Mouse (Mus musculus) megakaryocyte, embryonic 14.5 days (primary cell): ENCODE measurements around the gene Rcan2. TPM values are rescaled to one million over a fixed set of nuclear protein-coding genes. Genes with fewer than 3 reads are reported as not detected.

Source experiments
- H3K27me3 ChIP-seq: replicated peaks from 2 replicates; pipeline ENCODE3; 2012; ENCODE audit warnings: inconsistent platforms
- H3K36me3 ChIP-seq: replicated peaks from 2 replicates; pipeline ENCODE3; 2012; ENCODE audit warnings: low read length, inconsistent platforms, mixed read lengths
- H3K4me1 ChIP-seq: 2 replicates; pipeline ENCODE4 v1.6.1; 2012; ENCODE audit warnings: inconsistent platforms
- H3K4me3 ChIP-seq: replicated peaks from 2 replicates; pipeline ENCODE3; 2012; ENCODE audit warnings: moderate library complexity, mild to moderate bottlenecking, inconsistent platforms
- H3K9me3 ChIP-seq: 2 replicates; pipeline ENCODE4 v1.6.1; 2012; ENCODE audit warnings: inconsistent platforms
- FLI1 ChIP-seq: IDR thresholded peaks from 2 replicates; pipeline ENCODE4 v1.6.1; 2012; ENCODE audit warnings: low read length, inconsistent platforms, mixed read lengths
- GATA1 ChIP-seq: IDR thresholded peaks from 3 replicates; pipeline ENCODE4 v1.6.1; 2012; ENCODE audit warnings: mixed read lengths, low read length, inconsistent platforms, borderline replicate concordance
- polyA plus RNA-seq: library from polyadenylated mRNA; stranded (reverse); fragments of >175 nt; gene quantifications from 2 replicates; pipeline ENCODE4 v1.2.3, GENCODE M21; 2012; ENCODE audit warnings: low replicate concordance; ENCODE audit not compliant: insufficient read depth

Rcan2 gene
- polyA plus RNA-seq, result 0.10 TPM in 1 of 2 replicates, not detected in the other

DNA sequence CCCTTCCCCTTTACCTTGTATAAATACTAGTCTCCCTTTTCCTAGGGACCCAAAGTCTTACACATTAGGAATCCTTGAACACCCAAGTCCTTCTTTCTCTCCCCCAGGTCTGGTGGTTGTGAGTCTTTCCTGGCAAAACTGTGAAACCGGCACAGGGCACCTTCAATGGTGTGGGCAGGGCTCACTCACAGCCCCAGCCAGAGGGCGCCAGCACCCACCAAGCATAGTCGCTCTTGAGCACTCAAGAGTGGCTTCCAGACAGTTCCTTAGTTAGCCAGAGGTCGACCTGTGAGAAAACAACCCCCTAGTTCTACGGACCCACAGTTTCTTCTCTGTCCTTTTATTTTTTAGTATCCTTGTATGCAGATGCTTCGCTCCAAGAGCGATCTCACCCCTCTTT, at the start of gene Rcan2:
Gene Rcan2, plus strand, starts transcription at position 275 of the 400 bp plus-strand sequence.
- Histone ChIP-seq H3K4me1 (peaks cover 9% of the 10 kb centered on the region), H3K27me3 (peaks cover 33% of the 10 kb centered on the region), H3K36me3 (no peaks in the 10 kb centered on the region), H3K4me3 (peak within 1 kb of the TSS; percentile 89), H3K9me3 (no peaks in the 10 kb centered on the region)
- TF ChIP-seq FLI1 (no peak), GATA1 (no peak)

DNA sequence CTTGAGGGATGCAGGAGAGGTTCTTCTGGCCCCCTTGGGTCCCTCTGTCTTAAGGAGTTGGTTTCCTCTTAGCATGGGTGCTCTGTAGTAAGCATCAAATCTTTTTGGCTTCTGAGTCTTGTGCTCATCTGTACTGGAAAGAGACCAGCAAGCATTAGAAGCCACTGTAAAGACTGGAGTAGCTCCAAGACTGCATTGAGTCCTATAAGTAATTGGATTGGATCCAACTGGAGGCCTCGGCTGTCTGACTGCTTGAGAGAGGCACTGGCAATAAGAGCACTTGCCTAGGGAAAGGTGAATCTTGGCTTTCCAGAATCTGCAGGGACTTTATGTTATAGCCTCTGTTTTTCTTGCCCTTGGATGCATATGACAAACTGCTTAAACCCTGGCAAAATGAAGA, 48.3 kb upstream of the Rcan2 start:
- Histone ChIP-seq H3K4me1 (no peaks in the 10 kb centered on the region), H3K27me3 (no peaks in the 10 kb centered on the region), H3K4me3 (no peak overlapping the region), H3K36me3 (no peaks in the 10 kb centered on the region), H3K9me3 (peaks cover 12% of the 10 kb centered on the region)
- no peak for TF ChIP-seq FLI1
- TF ChIP-seq GATA1, result no peak

DNA sequence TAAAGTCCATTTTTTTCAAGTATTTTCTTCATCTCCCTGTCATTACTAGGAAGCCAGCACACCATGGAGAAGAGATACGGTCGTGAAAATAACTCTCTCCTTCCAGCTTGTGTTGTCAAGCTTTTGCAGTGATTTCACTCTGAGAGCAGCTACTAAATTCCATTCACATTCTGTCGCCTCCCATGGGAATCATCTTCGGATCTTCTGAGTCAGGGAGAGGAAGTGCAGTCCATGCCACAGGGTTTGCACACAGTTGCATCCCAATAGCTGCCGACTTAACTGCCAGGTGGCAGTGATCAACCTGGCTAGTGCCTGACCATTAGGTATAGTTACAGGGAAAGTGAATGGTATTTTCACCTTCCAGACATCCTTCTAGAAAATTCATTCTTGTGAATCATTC, 46.5 kb upstream of the Rcan2 start:
- H3K36me3 ChIP-seq, result no peaks in the 10 kb centered on the region
- peaks cover 12% of the 10 kb centered on the region for H3K9me3 ChIP-seq
- H3K27me3 ChIP-seq, result no peaks in the 10 kb centered on the region
- H3K4me3 ChIP-seq, result no peak overlapping the region
- no peak for TF ChIP-seq GATA1
- no peak for TF ChIP-seq FLI1
- no peaks in the 10 kb centered on the region for H3K4me1 ChIP-seq

DNA sequence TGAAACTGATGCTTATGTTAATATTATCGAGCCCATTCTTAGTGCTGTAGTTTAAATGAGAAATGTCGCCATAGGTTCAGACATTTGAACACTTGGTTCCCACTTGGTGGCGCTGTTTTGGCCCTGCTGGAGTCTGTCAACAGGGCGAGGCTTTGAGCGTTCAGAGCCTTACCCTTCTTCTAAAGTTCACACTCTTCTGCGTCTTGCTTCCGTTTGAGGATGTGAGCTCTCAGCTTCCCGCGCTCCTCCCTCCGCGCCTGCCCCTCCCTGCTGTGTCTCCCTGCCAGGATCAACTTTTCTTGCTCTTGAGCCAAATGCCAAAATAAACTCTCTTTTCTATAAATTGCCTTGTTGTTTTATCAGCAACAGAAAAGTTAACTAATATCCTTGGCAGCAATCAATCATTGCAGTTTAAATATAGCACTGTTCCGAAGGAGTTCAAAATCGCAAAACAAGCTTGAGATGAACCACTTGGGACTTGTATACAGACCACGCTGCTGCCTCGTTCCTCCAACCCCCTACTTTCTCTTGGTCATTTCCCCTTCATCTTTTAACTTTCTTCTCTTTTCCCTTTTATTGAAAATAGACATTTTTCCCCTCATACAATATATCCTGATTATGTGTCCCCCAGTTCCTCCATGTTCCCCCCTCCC, 42.4 kb upstream of the Rcan2 start:
- H3K36me3 ChIP-seq, result no peaks in the 10 kb centered on the region
- H3K9me3 ChIP-seq, result no peaks in the 10 kb centered on the region
- no peaks in the 10 kb centered on the region for H3K4me1 ChIP-seq
- H3K4me3 ChIP-seq, result no peak overlapping the region
- no peaks in the 10 kb centered on the region for H3K27me3 ChIP-seq
- TF ChIP-seq GATA1, result no peak
- TF ChIP-seq FLI1, result no peak

DNA sequence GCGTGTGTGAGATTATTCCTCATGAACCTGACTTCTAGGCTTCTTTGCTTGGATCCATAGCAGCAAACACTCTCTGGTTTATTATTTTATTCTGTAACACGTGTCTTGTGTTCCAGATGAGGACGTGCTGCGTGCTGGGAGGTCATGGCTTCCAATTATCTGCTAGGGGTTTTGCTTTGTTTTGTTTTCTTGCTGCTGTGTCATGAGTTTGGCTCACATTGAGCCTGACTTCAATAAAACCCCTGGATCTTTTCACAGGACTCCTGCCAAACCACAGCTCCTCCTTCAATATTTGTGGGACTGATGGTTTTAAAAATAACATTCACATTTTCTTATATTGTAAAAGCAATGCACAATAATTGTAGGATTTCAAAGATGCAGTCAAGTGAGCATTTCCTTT, 16.6 kb upstream of the Rcan2 start:
- Histone ChIP-seq H3K9me3 (peaks cover 18% of the 10 kb centered on the region), H3K36me3 (no peaks in the 10 kb centered on the region), H3K27me3 (no peaks in the 10 kb centered on the region), H3K4me3 (no peak overlapping the region), H3K4me1 (no peaks in the 10 kb centered on the region)
- TF ChIP-seq FLI1 (no peak), GATA1 (no peak)

DNA sequence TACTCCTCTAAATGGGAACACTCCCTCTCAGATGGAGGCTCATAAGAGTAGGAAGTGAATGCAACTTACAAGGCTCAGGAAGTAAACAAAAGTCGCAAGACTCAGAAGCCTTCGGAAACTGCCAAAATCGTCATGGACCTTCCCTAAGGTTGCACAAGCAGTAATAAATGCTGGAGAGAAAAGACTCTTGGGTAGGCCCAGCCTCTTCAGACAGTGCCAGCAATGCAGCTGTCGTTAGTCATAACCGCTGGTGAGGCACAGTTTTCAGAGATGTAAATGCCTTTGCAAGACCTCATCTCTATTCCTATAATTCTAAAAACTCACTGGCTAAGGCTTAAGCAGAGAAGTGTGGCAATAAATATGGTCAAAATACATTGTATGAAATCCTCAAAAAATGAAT, 12.9 kb upstream of the Rcan2 start:
- H3K27me3 ChIP-seq, result no peaks in the 10 kb centered on the region
- TF ChIP-seq FLI1, result no peak
- no peak for TF ChIP-seq GATA1
- no peaks in the 10 kb centered on the region for H3K36me3 ChIP-seq
- no peaks in the 10 kb centered on the region for H3K4me1 ChIP-seq
- H3K9me3 ChIP-seq, result peaks cover 3% of the 10 kb centered on the region; the same call in 1 of the 2 replicates
- H3K4me3 ChIP-seq, result no peak overlapping the region

DNA sequence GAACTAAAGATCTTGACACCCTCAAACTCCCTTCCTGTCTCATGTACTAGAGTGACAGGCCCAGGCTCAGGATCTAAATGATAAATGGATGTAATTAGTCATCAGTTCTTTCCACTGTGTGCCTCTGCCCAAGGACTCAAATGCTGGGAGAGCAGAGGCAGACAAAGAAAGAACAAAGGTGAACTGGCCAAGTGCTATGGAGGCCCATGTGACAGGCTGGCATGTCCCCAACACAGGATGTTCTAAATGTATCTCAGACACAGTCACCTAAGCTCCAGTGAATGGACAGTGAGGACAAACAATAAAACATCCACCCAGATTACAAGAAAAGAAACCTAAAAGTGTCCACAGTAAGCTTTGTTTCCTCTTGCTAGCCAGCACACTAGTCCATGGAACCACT, 11.8 kb upstream of the Rcan2 start:
- Histone ChIP-seq H3K4me3 (no peak overlapping the region), H3K36me3 (no peaks in the 10 kb centered on the region), H3K9me3 (peaks cover 3% of the 10 kb centered on the region; the same call in 1 of the 2 replicates), H3K4me1 (no peaks in the 10 kb centered on the region), H3K27me3 (no peaks in the 10 kb centered on the region)
- TF ChIP-seq FLI1, result no peak
- no peak for TF ChIP-seq GATA1

DNA sequence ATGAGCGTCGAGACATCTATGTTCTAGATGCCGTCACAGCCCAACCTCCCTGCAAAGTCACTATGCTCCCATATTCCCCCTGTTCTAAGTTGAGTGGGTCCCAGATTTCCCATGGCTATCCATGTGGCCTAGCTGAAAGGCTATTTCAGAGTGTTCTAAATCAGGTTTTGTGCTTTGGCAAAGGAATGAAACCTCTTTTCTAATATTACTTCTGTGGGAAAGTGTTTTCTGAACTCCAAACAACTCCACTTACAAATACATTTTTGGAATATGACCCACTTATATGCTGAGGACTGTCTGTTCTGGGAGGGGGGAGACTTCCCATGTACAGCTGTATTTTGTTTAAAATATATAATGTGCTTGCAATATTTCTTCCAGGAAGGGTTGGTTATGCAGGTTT, 9.4 kb upstream of the Rcan2 start:
- Histone ChIP-seq H3K27me3 (no peaks in the 10 kb centered on the region), H3K9me3 (peaks cover 3% of the 10 kb centered on the region; the same call in 1 of the 2 replicates), H3K4me1 (peaks cover 5% of the 10 kb centered on the region), H3K36me3 (no peaks in the 10 kb centered on the region), H3K4me3 (no peak overlapping the region)
- TF ChIP-seq GATA1, result no peak
- no peak for TF ChIP-seq FLI1

DNA sequence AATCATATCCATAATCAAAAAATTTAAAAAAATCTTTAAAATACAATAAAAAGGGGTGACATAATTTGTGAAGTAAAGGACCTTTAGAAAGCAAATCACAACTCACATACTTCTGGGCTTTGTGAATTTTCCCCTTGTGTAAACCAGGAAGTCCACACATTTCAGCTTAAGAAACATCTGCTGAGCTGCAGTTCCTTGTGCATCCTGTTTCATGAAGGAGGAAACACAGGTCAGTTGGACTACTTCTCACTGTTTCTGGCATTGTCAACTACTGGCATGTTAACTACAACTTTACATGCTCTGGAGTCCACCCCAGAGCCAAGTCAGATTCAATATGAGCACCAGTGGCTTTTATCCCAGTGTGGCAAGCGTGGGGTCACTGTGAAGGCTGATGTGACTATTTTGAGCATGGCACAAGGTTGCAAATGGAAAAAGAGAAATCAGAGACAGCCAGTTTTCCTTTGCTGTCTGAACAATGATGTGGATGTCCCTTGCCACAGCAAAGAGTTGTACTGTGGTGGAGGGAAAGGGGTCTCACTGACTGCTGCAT, 6.3 kb upstream of the Rcan2 start:
- no peak overlapping the region for H3K4me3 ChIP-seq
- TF ChIP-seq FLI1 (no peak), GATA1 (no peak)
- no peaks in the 10 kb centered on the region for H3K27me3 ChIP-seq
- peaks cover 5% of the 10 kb centered on the region for H3K4me1 ChIP-seq
- no peaks in the 10 kb centered on the region for H3K9me3 ChIP-seq
- H3K36me3 ChIP-seq, result no peaks in the 10 kb centered on the region

DNA sequence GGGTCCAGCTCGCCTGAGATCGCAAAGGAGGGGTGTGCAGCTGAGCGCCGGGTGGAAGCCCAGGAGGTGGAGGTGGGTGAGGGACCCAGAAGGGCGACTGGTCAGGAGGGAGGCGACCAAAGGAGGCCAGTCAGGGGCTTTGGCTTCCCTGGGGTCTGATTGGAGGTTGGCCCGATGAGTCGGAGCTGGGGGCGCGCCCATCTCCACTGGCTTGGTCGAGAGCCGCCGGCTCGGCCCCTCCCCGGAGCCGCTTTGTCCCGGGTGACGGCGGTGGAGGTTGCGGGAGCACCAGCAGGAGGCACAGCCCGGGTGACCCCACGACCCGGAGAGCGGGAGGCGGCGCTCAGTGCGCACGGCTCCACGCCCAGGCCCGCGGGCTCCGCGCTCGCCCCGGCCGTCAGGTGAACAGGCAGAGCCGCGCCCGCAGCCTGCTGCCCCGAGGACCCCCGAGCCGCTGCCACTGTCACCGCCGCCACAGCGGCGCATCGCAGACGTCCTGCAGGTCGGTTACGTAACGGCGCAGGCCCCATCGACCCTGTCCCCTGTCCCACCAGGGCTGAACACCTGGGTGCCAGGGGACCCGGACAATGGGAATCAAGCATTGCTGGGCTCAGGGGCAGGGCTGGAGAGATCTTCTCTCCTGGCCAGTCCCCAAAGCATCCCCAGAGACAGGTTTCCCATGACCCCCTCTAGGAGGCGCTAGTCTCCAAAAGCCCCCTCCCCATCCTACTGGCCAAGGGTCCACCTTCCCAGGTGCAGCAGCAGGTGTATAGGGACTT, 633 bp downstream of the Rcan2 start:
- peaks cover 9% of the 10 kb centered on the region for H3K4me1 ChIP-seq
- H3K9me3 ChIP-seq, result no peaks in the 10 kb centered on the region
- TF ChIP-seq FLI1 (no peak), GATA1 (no peak)
- peak overlapping the region; percentile 89 for H3K4me3 ChIP-seq
- H3K27me3 ChIP-seq, result peaks cover 33% of the 10 kb centered on the region
- H3K36me3 ChIP-seq, result no peaks in the 10 kb centered on the region
